Mouse (Mus musculus): ENCODE results near the gene Cpm.

Gene Cpm

DNA sequence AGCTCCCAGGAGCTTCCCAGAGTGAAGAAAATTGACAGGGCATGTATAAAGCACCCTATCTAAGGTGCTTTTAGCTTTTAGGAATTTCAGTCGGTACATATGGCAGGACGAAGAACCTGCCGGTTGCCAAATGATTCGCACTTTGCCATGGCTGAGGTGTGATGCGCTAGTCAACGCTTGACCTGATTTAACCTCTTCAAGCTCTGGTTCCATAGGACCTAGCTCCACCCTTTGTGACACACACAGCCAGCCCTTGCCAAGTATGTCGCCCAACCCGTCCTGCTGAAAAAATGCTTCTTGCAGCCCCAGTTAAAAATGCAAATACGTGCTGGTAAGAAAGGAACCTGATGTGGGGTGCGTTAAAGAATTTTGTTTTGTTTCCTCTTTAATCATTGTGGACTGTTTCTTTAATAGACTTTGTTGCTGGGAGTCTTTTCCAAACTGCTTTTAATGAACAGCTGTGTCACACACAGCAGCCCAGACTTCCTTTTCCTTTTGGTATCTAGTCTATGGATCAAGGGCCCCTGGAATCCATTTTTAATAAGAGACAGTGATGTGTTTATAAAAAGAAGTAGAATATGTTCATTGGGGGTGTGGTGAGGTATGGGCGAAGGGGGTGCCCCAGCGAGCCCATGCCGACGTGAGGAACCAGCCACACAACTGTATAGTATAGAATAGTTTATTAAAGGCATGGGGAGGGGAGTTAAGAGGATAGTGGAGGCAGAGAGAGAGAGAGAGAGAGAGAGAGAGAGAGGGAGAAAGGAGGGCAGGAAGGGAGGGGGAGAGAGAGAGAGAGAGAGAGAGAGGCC is 34.0 kb downstream of the Cpm start:
- in situ Hi-C loops (cut with MseI, MboI): no loop called here

DNA sequence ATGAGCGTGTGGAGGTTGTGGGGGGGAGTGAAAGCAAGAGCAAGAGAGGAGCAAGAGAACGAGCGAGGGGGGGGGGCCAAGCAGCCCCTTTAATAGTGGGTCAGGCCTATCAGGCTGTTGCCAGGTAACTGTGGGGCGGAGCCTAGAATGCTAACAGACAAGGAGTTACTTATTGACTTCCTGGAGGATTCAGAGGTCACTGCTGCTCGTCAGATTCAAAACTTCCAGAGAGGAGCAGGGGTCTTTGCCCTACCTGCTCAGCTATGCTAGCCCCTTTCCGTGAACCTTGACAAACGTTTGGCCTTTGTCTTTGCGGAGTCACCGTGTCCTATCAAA is 34.5 kb downstream of the Cpm start:
- in situ Hi-C loops (cut with MseI, MboI): no loop called here

DNA sequence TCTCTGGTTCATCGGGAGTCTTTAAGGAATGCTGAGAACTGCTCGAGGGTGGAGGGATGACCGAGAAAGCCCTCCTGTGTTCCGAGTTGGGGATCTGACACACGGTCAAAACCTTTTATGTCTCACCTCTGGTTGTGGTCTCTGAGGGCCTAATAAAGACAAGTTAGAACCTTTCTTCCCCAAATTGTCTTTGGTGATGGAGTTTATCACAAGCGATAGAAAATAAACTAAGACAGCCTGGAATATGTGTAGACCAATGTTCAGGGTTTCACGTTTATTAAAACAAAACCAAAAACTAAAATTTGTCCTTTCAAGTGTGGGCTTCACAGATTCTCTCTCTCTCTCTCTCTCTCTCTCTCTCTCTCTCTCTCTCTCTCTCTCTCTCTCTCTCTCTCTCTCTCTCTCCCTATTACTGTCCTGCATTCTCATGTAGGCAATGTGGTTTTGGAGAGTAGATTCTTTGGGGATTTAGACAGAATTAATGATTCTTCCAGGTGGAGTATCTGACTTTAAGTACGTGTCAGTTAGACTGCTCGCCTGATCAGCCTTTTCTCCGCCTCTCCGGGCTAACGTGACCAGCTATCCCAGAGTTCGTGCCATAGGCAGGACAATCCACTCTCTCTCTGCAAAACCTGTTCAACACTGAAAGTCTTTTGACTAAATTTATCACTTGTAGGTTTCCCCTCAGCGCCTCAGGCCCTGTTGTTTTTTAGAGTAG is 35.1 kb downstream of the Cpm start:
- in situ Hi-C loops (cut with MseI, MboI): no loop called here

DNA sequence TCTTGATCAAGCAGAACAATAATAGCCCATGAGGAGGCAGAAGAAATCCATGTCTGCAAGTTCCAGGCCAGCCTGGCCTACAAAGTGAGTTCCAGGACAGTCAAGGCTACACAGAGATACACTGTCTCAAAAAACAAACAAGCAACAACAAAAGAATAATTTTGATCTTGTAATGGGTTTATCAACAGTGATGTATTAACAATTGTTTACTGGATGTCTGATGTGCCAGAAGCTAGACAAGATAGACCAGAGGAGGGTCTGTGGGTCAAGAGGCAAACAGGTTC is 35.6 kb downstream of the Cpm start:
- in situ Hi-C loops (cut with MseI, MboI): no loop called here

DNA sequence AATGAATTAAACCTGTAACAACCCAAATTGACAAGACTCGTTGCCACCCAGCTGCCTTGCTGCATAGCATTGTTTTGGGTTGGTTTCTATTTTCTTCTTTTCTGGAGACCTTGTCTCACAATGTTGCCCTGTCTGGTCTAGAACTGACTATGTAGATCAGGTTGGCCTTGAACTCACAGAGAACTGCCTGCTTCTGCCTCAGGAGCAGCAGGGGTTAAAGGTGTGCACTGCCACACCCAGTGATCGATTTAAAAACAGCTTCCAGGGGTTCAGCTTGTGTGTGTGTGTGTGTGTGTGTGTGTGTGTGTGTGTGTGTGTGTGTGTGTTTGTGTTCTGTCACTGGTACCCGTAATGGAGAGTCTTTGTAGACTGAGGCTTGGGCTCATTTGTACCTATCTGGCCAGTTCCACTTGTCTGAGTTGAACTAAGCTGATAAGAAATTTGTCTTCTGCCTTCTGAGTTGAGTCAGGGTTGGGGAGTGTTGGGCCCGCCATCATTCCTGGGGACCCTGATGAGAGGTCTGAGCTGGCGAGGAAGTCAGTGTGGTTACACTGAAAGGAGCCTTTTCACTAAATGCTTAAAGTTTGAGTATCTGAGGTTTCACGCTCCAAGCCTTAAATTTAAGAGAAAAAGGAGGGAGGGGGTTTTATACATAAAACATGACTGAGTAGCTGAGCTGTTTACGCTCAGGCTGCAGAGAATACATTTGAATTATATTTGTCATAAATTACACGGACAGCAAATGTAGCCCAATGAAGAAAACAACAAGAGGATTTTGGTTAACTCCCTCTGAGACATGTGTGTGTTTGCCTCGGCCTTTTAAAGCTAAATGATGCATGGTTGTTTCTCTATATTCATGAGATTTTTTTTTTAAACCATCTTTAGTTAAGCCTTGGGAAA is 36.3 kb downstream of the Cpm start:
- in situ Hi-C loops (cut with MseI, MboI): no loop called here

DNA sequence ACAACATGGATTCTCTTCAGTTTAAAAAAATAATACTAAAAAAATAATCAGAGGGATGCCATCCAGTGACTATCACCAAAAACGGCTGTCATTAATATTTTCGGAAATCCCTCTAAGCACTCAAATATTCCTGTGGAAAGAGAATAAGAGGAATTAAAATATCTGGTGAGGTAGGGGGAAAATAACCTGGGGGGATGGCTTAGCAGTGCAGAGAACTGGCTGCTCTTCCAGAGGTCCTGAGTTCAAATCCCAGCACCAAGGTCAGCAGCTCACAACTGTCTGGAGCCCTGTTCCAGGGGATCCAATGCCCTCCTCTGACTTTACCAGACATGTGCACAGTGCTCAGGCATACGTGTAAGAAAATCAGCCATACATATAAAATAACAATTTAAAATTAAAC is 37.1 kb downstream of the Cpm start:
- in situ Hi-C loops (cut with MseI, MboI): no loop called here

DNA sequence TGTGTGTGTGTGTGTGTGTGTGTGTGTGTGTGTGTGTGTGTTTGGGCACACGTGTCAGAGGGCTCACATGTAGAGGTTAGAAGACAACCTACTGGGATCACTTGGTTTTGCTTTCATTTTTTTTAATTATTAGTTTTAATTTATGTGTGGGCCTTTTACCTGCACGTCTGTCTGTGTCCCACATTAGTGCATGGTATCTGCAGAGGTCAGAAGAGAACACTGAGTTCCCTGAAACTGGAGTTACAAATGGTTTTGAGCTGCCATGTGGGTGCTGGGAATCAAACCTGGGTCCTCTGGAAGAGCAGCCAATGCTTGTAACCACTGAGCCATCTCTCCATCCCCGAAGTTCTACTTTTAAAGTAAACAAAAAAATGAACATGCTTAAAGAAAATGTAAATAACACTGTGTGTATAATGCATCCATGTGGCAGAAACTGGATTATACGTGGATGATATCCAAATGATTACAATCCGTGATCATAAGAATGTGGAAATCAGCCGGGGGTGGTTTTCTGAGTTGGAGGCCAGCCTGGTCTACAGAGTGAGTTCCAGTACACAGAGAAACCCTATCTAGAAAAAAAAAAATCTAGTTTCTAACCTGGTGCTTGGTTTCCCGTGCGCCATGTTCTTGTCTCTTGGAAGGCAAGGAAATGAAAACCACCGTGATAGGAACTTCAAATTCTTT is 37.8 kb downstream of the Cpm start:
- in situ Hi-C loops (cut with MseI, MboI): no loop called here

DNA sequence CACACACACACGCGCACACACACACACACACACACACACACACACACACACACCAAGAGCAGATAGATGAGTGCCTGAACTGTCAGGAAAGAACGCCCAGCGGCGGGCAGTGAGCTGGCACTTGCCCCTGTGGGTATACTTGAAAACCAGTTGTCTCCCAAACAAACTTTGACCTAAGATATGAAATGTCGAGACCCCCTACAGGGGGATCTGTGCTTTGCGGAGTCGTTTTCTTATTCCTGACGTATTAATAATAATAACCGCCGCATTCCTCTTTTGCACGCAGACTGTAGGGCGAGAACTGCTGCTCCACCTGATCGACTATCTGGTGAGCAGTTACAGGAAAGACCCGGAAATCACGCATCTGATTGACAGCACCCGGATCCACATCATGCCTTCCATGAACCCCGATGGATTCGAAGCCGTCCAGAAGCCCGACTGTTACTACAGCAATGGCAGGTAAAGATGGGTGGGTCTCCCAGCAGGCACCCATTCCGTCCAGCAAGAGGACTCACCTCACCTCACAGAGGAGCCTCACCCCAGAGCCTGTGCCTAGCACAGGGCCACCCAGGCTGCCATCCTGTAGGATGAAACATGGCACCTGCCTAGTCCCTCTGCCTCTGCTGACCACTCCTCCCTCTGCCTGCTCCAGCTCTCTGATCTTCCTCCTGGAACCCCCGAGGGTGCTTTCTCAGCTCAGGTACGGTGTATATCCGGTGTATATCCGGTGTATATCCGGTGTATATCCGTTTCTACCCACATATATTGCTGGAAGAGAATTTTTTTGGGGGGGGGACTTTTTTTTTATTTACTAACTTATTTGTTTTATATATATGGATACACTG is 38.6 kb downstream of the Cpm start:
- in situ Hi-C loops (cut with MseI, MboI): no loop called here

DNA sequence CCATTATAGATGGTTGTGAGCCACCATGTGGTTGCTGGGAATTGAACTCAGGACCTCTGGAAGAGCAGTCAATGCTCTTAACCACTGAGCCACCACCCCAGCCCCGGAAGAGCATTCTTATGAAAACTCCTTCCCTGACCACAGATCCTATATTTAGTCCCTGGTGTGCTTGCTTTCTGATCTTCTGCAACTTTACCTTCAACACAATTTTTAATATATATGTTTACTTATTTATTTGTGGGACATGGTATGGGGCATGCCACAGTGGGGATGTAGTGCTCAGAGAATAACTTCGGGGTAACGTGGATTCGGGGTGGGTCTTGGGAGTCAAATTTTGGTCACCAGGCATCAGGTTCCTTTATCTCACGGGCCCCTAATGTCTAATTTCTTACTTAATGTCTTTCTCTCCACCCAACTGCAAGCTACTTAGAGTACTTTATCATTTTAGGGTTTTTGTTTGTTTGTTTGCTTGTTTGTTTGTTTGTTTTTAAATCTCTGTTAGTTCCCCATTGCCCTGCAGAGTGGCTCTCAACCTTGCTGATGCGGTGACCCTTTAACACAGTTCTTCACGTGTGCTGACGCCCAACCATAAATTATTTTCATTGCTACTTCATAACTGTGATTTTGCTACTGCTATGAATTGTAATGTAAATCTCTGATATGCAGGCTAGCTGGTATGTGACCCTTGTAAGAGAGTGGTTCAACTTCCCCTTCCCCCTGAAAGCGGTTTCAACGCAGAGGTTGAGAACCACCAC is 39.4 kb downstream of the Cpm start:
- in situ Hi-C loops (cut with MseI, MboI): no loop called here

DNA sequence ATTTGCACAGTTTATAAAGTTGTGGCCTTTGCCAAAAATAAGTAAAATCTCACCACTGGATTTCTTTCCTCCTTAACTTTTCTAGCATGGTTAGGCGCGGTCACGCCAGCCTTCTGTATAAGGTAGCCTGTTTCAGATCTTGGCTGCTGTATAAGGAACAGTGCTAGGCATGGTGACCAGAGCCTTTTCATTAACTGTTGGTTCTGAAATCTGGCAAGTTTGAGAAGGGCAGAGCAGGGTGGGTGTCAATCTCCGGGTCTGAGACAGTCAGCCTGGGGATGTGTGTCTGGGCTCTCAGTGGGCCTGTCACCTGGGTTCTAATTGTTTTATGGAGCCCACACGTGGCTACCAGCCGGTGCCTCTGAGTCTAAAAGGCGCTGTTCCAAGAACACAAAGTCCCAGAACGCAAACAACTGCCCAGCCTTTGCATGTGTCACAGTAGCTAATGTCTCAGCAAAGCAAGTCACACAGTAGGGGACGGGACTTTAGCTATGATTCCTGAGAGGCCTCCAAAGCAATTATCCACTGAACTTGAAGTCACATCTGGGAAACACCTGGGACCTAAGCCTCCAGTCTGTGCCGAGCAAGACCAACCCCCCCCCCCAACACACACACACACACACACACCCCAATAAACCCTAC is 40.3 kb downstream of the Cpm start:
- in situ Hi-C loops (cut with MseI, MboI): loop anchor here in 1 of 2 experiments (10.0 kb wide), 1 partner anchor 105 kb away; no protein-coding TSS in a partner anchor

DNA sequence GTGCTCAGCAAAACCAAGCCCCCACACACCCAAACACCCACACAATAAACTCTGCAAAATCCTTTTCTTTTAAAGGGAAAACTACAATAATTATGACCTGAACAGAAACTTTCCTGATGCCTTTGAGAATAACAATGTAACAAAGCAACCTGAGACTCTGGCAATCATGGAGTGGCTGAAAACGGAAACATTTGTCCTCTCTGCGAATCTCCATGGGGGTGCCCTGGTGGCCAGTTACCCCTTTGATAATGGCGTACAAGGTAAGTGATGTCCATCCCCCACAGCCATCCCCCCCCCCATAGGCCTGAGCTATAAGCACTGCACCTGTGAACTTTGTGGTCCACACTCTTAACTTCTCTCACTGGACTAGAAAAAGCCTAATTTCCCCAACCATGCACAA is 40.8 kb downstream of the Cpm start:
- in situ Hi-C loops (cut with MseI, MboI): loop anchor here in 1 of 2 experiments (10.0 kb wide), 1 partner anchor 105 kb away; no protein-coding TSS in a partner anchor

DNA sequence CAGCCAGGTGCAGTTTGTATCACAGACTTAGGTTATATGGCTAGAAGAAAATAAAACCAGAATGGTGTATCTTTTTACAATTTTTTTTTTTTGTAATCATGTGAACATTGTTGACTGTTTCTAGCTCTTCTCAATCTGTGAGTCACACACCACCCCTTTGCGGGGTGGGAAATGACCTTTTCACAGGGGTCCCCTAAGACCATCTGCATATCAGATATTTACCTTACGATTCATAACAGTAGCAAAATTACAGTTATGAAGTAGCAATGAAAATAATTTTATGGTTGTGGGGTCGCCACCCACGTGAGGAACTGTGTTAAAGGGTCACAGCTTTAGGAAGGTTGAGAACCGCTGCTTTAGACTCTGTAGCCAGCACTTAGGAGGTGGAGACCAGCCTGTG is 41.5 kb downstream of the Cpm start:
- in situ Hi-C loops (cut with MseI, MboI): loop anchor here in 1 of 2 experiments (10.0 kb wide), 1 partner anchor 106 kb away; no protein-coding TSS in a partner anchor

DNA sequence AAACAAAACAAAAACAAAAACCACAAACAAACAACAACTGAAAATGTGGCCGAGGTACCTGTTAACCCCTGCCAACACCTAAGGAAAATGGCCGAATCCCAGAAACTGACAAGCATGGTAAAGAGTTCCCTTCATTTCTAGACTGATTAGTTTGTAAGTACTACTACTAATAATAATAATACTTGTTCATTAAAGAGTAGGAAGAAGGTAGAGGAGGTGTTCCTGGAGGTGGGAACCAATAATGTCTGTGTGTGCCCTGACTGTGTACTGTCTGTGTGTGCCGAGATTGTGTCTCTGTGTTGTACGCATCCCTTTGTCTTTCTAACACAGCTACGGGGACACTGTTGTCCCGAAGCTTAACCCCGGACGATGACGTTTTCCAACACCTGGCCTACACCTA is 42.0 kb downstream of the Cpm start:
- in situ Hi-C loops (cut with MseI, MboI): loop anchor here in 1 of 2 experiments (10.0 kb wide), 1 partner anchor 106 kb away; no protein-coding TSS in a partner anchor

DNA sequence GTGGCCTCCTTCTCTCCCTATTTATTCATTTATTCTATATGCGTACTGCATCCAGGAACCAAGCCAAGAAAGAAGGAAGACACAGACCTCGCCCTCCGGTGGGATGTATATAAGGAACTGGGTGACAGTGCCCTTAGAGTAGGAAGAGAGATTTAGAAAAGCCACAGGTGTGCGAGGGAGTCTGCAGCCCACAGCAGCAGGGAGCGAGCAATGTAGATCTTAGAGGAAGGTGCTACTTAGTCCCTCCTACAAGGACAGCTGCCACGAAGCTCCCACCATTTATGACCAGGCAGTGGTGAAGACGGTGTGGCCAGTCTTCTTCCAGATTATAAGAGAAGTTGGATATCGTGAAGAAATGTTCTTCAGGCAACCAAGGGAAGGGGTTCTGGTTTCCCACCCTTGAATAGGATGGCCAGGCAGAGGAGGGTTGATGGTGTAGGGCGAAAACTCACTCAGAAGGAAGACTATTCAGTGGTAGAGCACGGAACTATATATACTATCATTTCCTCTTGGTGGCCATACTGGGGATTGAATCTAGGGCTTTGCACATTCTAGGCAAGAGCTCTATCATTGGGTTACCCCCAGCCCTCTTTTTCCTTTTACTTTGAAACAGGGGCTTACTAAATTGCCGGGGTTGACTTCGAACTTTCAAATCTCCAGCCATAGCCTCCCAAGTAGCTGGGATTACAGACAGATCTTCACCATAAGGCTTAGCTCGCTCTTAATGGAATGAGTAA is 42.8 kb downstream of the Cpm start:
- in situ Hi-C loops (cut with MseI, MboI): loop anchor here in 1 of 2 experiments (10.0 kb wide), 1 partner anchor 107 kb away; no protein-coding TSS in a partner anchor

DNA sequence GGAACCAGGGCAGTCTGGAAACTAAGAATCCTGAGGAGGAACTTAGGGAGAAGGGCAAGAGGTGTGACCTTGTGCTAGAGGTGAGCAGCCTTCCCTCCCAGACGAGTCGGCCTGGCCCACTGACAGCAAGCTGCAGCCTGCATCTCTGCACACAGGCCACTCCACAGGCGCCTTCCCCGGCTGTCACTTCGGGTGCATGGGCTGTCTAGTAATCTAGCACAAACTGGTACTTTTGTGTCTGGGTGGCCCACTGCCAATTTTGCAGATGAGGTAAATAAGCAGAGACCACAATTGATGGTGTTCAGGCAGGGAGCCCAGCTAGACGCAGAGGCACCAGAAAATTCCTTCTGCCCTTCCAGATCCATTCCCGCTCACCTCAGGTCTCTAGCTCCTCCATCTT is 43.4 kb downstream of the Cpm start:
- in situ Hi-C loops (cut with MseI, MboI): loop anchor here in 1 of 2 experiments (10.0 kb wide), 1 partner anchor 108 kb away; no protein-coding TSS in a partner anchor

DNA sequence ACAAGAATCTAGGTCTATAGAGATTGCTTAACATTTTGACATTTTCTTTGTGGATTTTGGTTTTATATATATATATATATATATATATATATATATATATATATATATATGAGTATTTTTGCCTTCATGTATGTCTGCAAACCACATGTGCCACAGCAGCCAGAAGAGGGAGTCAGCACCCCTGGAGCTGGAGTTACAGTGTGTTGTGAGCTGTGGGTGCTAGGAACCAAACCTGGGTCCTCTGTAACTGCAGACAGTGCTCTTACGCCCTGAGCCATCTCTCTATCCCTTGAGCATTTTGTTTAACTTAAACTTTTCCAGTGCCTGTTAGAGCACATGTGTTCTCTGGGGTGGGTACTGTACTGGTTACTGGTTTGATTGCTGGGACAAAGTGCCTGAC is 44.6 kb downstream of the Cpm start:
- in situ Hi-C loops (cut with MseI, MboI): loop anchor here in 1 of 2 experiments (10.0 kb wide), 1 partner anchor 109 kb away; no protein-coding TSS in a partner anchor

DNA sequence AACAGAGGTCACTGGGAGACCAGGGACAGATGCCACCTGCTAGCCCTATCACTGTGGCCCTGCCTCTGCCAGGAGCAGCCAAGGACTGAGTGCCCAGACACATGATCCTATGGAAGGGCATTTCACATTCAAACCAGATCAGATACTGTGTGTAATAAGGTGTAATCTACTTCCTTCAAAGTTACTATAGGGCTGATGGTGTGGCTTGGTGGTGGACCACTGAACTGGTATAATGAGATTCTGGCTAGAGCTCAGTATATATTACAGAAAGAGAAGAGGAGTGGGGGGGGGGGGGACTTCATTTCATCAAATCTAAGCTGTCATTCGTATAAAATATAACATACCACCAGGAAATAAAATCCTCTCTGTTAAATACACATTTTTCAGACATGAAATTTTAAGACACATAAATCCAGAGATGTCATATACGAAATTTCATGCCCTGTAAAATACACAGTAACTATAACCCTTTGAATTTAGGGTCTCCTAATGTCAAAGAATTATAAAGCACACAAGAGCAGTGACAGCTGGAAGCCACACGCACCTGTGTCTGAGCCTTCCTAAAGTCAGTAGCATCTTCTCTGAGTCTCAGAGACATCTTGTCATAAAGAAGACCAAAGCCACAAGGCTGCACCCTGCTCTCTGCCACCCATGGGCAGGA is 45.2 kb downstream of the Cpm start:
- in situ Hi-C loops (cut with MseI, MboI): loop anchor here (5.0 to 10.0 kb wide), 3 partner anchors 110 to 217 kb away; no protein-coding TSS in a partner anchor
